In genomic region chr3:57847760-57848185, GRCm38 (mm10) we compare ENCODE assay signal across 8 mouse cellular contexts. TPM values are rescaled to one million over a fixed set of nuclear protein-coding genes. Genes with fewer than 3 reads are reported as not detected.
DNase-seq lines count a peak whose midpoint lies in the region; ATAC-seq lines count a peak whose summit lies in the region.

Gene Pfn2, minus strand, starts transcription at chr3:57848079.

- peak within 1 kb of the TSS; percentile 82 for H3K9ac ChIP-seq in hindbrain, embryonic 11.5 days (ENCODE audit: low read depth, low read length)

- peak; percentile 93 for DNase-seq in MN1 (ENCODE audit: low spot score)
- DNase-seq in cerebellum, adult 9-10 months = peak; percentile 74
- peak; percentile 70 to 78 for DNase-seq in frontal cortex, postnatal 14 days (ENCODE audit: low spot score in 2 of 2)
- DNase-seq in hindbrain, embryonic 11.5 days (ENCODE audit: low spot score) = peak; percentile 93
- peak; percentile 72 to 85 for DNase-seq in layer of hippocampus, postnatal 25 days (ENCODE audit: extremely low spot score in 1 of 2, low spot score in 1 of 2)
- peak; percentile 65 for DNase-seq in lung, postnatal 14 days
- DNase-seq in retina, postnatal 1 day = peak; percentile 97
- DNase-seq in urinary bladder, adult 2 months (ENCODE audit: low spot score) = no peak

- peak within 1 kb of the TSS; percentile 77 for H3K4me3 ChIP-seq in hindbrain, embryonic 11.5 days (ENCODE audit: low read depth, low read length)

- no peaks in the 10 kb centered on the region for H3K27me3 ChIP-seq in hindbrain, embryonic 11.5 days (ENCODE audit: control insufficient read depth, insufficient read depth, low read length)

- H3K27ac ChIP-seq in hindbrain, embryonic 11.5 days (ENCODE audit: low read depth, low read length) = peak within 1 kb of the TSS; percentile 99

- no peaks in the 10 kb centered on the region for H3K9me3 ChIP-seq in hindbrain, embryonic 11.5 days (ENCODE audit: control insufficient read depth, low read length)

- H3K36me3 ChIP-seq in hindbrain, embryonic 11.5 days (ENCODE audit: control insufficient read depth, insufficient read depth, low read length) = no peaks in the 10 kb centered on the region; the same call in none of the 2 replicates

- H3K4me2 ChIP-seq in hindbrain, embryonic 11.5 days (replicated peaks; ENCODE audit: low read depth, low read length) = peak within 1 kb of the TSS; percentile 70

- under 1% methylated on average over 26 of the region's 52 CpGs for WGBS in hindbrain, embryonic 11.5 days

- no peaks in the 10 kb centered on the region for H3K4me1 ChIP-seq in hindbrain, embryonic 11.5 days (replicated peaks; ENCODE audit: control insufficient read depth, insufficient read depth, low read length)

- peak; percentile 91 for ATAC-seq in hindbrain, embryonic 11.5 days (ENCODE audit: low FRiP score)

RNA-seq across cellular contexts. Expression of gene Pfn2, which starts in this region (rescaled TPM):
- polyA plus RNA-seq in hindbrain, embryonic 11.5 days (2014; fragmentation: Nextera tagmentation; extraction: Ambion mirVana) = 305 and 329 TPM in 2 replicates
- total RNA-seq in layer of hippocampus, postnatal 25 days (2021) = 100 to 1,000 TPM; 542 to 588 TPM
- 69.7 and 92.5 TPM in 2 replicates for polyA plus RNA-seq in urinary bladder, adult 2 months (2012; rRNA removed)
